Mouse (Mus musculus) liver, embryonic 12.5 days (tissue): ENCODE results near the gene Adamts14. TPM values are rescaled to one million over a fixed set of nuclear protein-coding genes. Genes with fewer than 3 reads are reported as not detected.
A peak's percentile ranks its signal among the peaks of the same experiment; 100 is the strongest.

Experiments used
- ATAC-seq: fragments of 200-750 bp; cut with Nextera tagmentation; 2 replicates; pipeline ENCODE4 v1.8.0; 2017; ENCODE audit warnings: moderate number of reproducible peaks, mild to moderate bottlenecking, moderate library complexity
- H3K27ac ChIP-seq: fragments of 300-500 bp; sonication (generic); 2 replicates; pipeline ENCODE4 v1.5.1; 2016; ENCODE audit warnings: mild to moderate bottlenecking
- H3K27me3 ChIP-seq: fragments of 300-500 bp; sonication (generic); replicated peaks from 2 replicates; pipeline ENCODE4 v1.6.1; 2016; ENCODE audit warnings: mild to moderate bottlenecking, moderate library complexity
- H3K36me3 ChIP-seq: fragments of 300-500 bp; sonication (generic); 2 replicates; pipeline ENCODE4 v1.6.1; 2016; ENCODE audit warnings: mild to moderate bottlenecking, moderate library complexity
- H3K4me1 ChIP-seq: fragments of 300-500 bp; sonication (generic); 2 replicates; pipeline ENCODE4 v1.6.1; 2016
- H3K4me2 ChIP-seq: fragments of 300-500 bp; sonication (generic); 2 replicates; pipeline ENCODE4 v1.6.1; 2016; ENCODE audit warnings: mild to moderate bottlenecking, moderate library complexity
- H3K4me3 ChIP-seq: fragments of 300-500 bp; sonication (generic); 2 replicates; pipeline ENCODE4 v1.5.1; 2016; ENCODE audit warnings: mild to moderate bottlenecking, moderate library complexity
- H3K9ac ChIP-seq: fragments of 300-500 bp; sonication (generic); 2 replicates; pipeline ENCODE4 v1.6.1; 2016; ENCODE audit warnings: mild to moderate bottlenecking, moderate library complexity
- H3K9me3 ChIP-seq: fragments of 300-500 bp; sonication (generic); replicated peaks from 2 replicates; pipeline ENCODE4 v1.6.1; 2016; ENCODE audit warnings: mild to moderate bottlenecking, moderate library complexity
- WGBS: fragments of 180-500 bp; shearing (Covaris S2); methylation state at CpG from one replicate; pipeline ENCODE4 v1.1.7; 2016; ENCODE audit not compliant: insufficient replicate concordance; 5-methylcytosine and 5-hydroxymethylcytosine counted together
- polyA plus RNA-seq: library from polyadenylated mRNA; unstranded; fragments of >200 nt; fragmentation: Nextera tagmentation; extraction: Ambion mirVana; gene quantifications from 2 replicates; pipeline ENCODE4 v1.2.1, GENCODE M21; 2016

Gene Adamts14
- polyA plus RNA-seq, 1 experiment from 2014 or later = 0.27 TPM

GRCm38 (mm10) chr10:61219318-61219717 is 53.9 kb downstream of the Adamts14 start:
- Histone ChIP-seq H3K27ac (no peak overlapping the region), H3K4me3 (no peak overlapping the region), H3K9me3 (0 out of 2 replicates have a peak, but pooled peaks cover 7% of the 10 kb centered on the region), H3K27me3 (peaks cover 4% of the 10 kb centered on the region; the same call in 1 of the 2 replicates), H3K9ac (no peak overlapping the region), H3K36me3 (no peaks in the 10 kb centered on the region), H3K4me1 (no peaks in the 10 kb centered on the region), H3K4me2 (no peak overlapping the region)
- no peak for ATAC-seq
- 74% methylated on average over 4 of the region's 4 CpGs for WGBS

DNA sequence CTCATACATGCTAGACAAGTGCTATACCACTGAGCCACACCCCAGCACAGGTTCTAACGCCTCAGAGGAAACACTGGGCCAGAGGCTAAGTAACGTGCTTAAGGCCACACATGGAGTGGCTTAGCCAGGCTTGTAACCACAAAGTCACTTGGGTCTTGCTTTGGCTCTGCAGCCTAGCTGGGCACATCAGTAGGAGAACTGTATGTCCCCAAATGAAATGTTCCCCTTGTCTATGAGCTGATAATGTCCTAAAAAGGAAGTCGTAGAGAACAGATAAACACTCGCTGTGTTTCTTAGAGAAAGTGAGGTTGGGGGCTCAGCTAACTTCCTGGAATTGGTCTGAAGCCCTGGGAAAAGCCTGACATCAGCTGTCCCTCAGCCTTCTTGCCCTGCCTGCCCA is 57.1 kb downstream of the Adamts14 start:
- no peaks in the 10 kb centered on the region for H3K36me3 ChIP-seq
- H3K4me3 ChIP-seq = no peak overlapping the region
- H3K9ac ChIP-seq = no peak overlapping the region
- 0 out of 2 replicates have a peak, but pooled peaks cover 7% of the 10 kb centered on the region for H3K9me3 ChIP-seq
- H3K27ac ChIP-seq = no peak overlapping the region
- H3K4me2 ChIP-seq = no peak overlapping the region
- peaks cover 4% of the 10 kb centered on the region for H3K4me1 ChIP-seq
- peaks cover 20% of the 10 kb centered on the region for H3K27me3 ChIP-seq
- WGBS = 15% methylated on average over 4 of the region's 4 CpGs
- no peak for ATAC-seq

DNA sequence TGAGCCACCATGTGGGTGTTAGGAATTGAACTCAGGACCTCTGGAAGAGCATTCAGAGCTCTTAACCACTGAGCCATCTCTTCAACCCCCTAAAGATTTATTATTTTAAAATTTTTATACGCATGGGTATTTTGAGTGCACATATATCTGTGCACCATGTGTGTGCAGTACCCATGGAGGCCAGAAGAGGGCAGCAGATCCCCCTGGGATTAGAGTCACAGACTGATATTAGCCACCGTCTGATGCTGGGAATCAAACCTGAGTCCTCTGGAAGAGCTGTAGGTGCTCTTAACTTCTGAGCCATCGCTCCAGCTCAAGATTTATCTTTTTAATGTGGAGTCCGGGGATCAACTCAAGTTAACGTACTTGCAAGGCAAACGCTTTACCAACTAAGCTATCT is 57.6 kb downstream of the Adamts14 start:
- no peak overlapping the region for H3K27ac ChIP-seq
- peaks cover 24% of the 10 kb centered on the region for H3K27me3 ChIP-seq
- no peak overlapping the region for H3K4me3 ChIP-seq
- H3K9ac ChIP-seq = no peak overlapping the region
- peaks cover 4% of the 10 kb centered on the region for H3K4me1 ChIP-seq
- no peak for ATAC-seq
- no peaks in the 10 kb centered on the region for H3K36me3 ChIP-seq
- WGBS = 87% methylated on average over 6 of the region's 6 CpGs
- no peak overlapping the region for H3K4me2 ChIP-seq
- H3K9me3 ChIP-seq = 0 out of 2 replicates have a peak, but pooled peaks cover 7% of the 10 kb centered on the region

- Histone ChIP-seq H3K36me3 (no peaks in the 10 kb centered on the region), H3K4me1 (peaks cover 4% of the 10 kb centered on the region), H3K27me3 (peaks cover 21% of the 10 kb centered on the region), H3K9me3 (no peaks in the 10 kb centered on the region), H3K4me2 (peak overlapping the region; percentile 26), H3K27ac (no peak overlapping the region), H3K9ac (no peak overlapping the region), H3K4me3 (no peak overlapping the region)
- WGBS = 9% methylated on average over 11 of the region's 11 CpGs
- peak; percentile 60 for ATAC-seq
These were observed 60.4 kb downstream of the Adamts14 start for GRCm38 (mm10) chr10:61212817-61213216.

- Histone ChIP-seq H3K9ac (no peak overlapping the region), H3K36me3 (no peaks in the 10 kb centered on the region), H3K4me3 (no peak overlapping the region), H3K4me2 (no peak overlapping the region), H3K9me3 (no peaks in the 10 kb centered on the region), H3K4me1 (peaks cover 4% of the 10 kb centered on the region), H3K27ac (no peak overlapping the region), H3K27me3 (peaks cover 20% of the 10 kb centered on the region)
- no peak for ATAC-seq
- WGBS = 9% methylated on average over 13 of the region's 13 CpGs
These were observed 61.5 kb downstream of the Adamts14 start for GRCm38 (mm10) chr10:61211743-61212142.

- H3K9ac ChIP-seq = no peak overlapping the region
- H3K27me3 ChIP-seq = peaks cover 20% of the 10 kb centered on the region
- no peak for ATAC-seq
- no peak overlapping the region for H3K4me3 ChIP-seq
- no peak overlapping the region for H3K4me2 ChIP-seq
- no peaks in the 10 kb centered on the region for H3K36me3 ChIP-seq
- 65% methylated on average over 4 of the region's 4 CpGs for WGBS
- no peaks in the 10 kb centered on the region for H3K9me3 ChIP-seq
- no peak overlapping the region for H3K27ac ChIP-seq
- H3K4me1 ChIP-seq = peaks cover 4% of the 10 kb centered on the region
These were observed 62.1 kb downstream of the Adamts14 start for GRCm38 (mm10) chr10:61211105-61211504.

DNA sequence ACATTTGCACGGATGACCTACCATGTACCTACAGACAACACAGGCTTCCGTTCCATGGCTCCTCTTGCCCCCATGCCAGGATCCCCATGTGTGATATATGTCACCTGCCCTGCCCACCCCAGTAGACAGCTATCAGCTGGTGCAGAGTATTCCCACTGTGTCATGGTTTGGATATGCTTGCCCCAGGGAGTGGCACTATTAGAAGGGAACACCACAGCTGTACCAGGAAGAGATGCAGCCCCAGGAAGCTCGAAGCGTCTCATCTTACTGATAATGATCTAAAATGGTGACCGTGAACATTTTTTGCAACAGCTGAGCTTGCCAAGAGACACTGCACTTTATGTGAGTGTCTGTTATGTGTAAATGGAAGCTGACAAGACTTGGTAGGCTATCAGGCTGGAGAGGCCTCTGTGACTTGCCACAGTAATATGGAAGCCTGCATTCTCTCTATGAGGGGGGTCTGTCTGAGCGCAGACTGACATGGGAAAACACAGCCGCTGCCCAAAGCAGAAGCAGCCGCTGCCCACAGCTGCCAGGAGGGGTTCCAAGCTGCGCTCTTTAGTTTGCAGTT is 65.0 kb downstream of the Adamts14 start:
- ATAC-seq = no peak
- Histone ChIP-seq H3K4me2 (no peak overlapping the region), H3K36me3 (no peaks in the 10 kb centered on the region), H3K27ac (no peak overlapping the region), H3K9ac (no peak overlapping the region), H3K4me3 (no peak overlapping the region), H3K27me3 (peaks cover 13% of the 10 kb centered on the region), H3K4me1 (peaks cover 4% of the 10 kb centered on the region), H3K9me3 (no peaks in the 10 kb centered on the region)
- WGBS = 57% methylated on average over 9 of the region's 9 CpGs

DNA sequence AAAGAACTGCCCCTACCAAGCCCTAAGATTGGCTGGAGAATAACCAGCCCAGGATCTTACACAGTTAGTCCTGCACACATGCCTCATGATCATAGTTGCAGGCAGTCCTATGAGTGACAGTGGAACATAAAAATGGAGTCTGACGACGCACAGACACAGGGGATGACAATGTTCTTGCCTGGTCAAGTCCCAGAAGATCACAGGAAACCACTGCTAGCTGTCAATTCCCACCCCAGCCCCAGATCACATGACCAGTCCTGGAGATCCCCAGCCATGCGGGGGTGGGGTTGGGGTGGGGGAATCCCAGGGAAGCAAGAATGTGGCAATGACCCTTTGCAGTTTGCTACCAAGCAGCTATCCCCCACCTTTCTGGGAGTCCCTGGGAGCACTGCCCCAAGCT is 69.3 kb downstream of the Adamts14 start:
- H3K4me1 ChIP-seq = no peaks in the 10 kb centered on the region

DNA sequence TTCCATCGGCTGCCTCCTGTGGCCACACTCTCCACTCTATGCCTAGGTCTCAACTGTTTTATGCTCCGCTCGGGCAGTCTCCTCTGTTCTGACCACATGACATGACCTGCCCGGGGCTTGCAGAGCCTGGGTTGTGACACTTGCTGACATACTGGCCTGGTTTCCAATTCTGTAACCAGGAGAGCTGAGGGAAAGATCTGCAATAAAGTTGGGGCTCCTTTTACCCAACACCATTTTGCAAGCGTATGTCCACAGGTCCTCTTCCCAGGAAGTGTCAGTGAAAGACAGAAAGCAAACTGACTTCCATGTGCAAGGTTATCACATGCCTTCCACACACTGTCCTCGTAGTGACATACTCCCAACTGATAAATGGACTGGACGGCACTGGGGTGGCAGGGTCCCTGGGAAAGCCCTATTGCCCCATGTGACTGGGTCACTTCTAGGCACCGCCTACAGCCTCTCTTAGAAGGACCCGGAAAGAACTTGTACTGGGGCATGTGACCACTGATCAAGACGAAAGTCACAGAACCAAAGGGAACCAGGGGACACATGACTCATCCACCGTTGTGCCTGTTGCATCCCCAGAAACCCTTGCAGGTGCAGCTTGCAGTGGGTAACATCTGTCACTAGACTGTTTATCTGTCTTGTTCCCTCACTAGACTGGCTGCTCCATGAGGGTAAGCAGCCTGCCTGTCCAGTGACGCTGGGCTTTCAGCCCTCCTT is 71.5 kb downstream of the Adamts14 start:
- no peak for ATAC-seq
- no peak overlapping the region for H3K4me2 ChIP-seq
- no peaks in the 10 kb centered on the region for H3K9me3 ChIP-seq
- no peak overlapping the region for H3K27ac ChIP-seq
- no peaks in the 10 kb centered on the region for H3K4me1 ChIP-seq
- 0 out of 2 replicates have a peak, but pooled peaks cover 5% of the 10 kb centered on the region for H3K27me3 ChIP-seq
- no peaks in the 10 kb centered on the region for H3K36me3 ChIP-seq
- H3K4me3 ChIP-seq = no peak overlapping the region
- no peak overlapping the region for H3K9ac ChIP-seq
- 59% methylated on average over 12 of the region's 12 CpGs for WGBS

More for the DNA sequence above, 69.3 kb downstream of the Adamts14 start:
- ATAC-seq = no peak
- H3K36me3 ChIP-seq = no peaks in the 10 kb centered on the region
- no peak overlapping the region for H3K4me2 ChIP-seq
- H3K27ac ChIP-seq = no peak overlapping the region
- no peak overlapping the region for H3K9ac ChIP-seq
- H3K27me3 ChIP-seq = no peaks in the 10 kb centered on the region
- no peak overlapping the region for H3K4me3 ChIP-seq
- no peaks in the 10 kb centered on the region for H3K9me3 ChIP-seq
- whole genome bisulfite sequencing = 21% methylated on average over 3 of the region's 3 CpGs

GRCm38 (mm10) chr10:61200998-61201397 is 72.2 kb downstream of the Adamts14 start:
- WGBS = 45% methylated on average over 9 of the region's 9 CpGs
- H3K9ac ChIP-seq = no peak overlapping the region
- no peaks in the 10 kb centered on the region for H3K4me1 ChIP-seq
- H3K27ac ChIP-seq = no peak overlapping the region
- H3K4me2 ChIP-seq = no peak overlapping the region
- no peaks in the 10 kb centered on the region for H3K9me3 ChIP-seq
- 0 out of 2 replicates have a peak, but pooled peaks cover 5% of the 10 kb centered on the region for H3K27me3 ChIP-seq
- no peak for ATAC-seq
- H3K4me3 ChIP-seq = no peak overlapping the region
- no peaks in the 10 kb centered on the region for H3K36me3 ChIP-seq

DNA sequence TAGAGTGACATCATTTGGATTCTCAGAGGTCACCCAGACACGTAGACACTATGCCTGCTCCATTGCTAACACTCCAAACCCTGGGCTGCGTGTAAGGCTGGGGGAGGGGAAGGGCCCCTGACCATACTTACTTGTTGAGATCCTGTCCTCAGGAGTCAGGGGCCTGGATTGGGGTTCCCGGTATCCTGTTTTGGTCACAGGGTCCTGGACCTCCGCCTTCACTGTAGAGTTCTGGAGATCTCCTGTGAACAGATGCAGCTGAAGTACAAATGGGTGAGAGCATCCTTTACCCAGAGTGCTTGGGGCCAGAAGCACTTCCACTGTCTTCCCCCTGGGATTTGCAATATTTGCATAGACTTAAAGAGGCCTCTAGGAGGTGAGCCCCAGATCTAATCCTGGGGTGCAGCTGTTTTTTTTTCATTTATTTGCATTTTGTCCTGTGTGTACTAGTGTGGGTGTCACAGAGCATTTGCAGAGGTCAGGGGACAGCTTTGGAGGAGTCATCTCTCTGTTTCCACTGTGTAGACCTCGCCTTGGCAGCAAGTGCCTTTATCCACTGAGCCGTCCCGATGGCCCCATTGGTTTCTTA is 72.9 kb downstream of the Adamts14 start:
- Histone ChIP-seq H3K27ac (no peak overlapping the region), H3K4me3 (no peak overlapping the region), H3K9ac (no peak overlapping the region), H3K9me3 (no peaks in the 10 kb centered on the region), H3K27me3 (0 out of 2 replicates have a peak, but pooled peaks cover 5% of the 10 kb centered on the region), H3K4me1 (no peaks in the 10 kb centered on the region), H3K36me3 (no peaks in the 10 kb centered on the region), H3K4me2 (no peak overlapping the region)
- no peak for ATAC-seq
- WGBS = 69% methylated on average over 7 of the region's 7 CpGs

GRCm38 (mm10) chr10:61199566-61200213 is 73.5 kb downstream of the Adamts14 start:
- no peak overlapping the region for H3K4me2 ChIP-seq
- H3K9ac ChIP-seq = no peak overlapping the region
- WGBS = 26% methylated on average over 11 of the region's 11 CpGs
- H3K4me3 ChIP-seq = no peak overlapping the region
- ATAC-seq = no peak
- H3K4me1 ChIP-seq = no peaks in the 10 kb centered on the region
- H3K36me3 ChIP-seq = no peaks in the 10 kb centered on the region
- no peak overlapping the region for H3K27ac ChIP-seq
- H3K27me3 ChIP-seq = 0 out of 2 replicates have a peak, but pooled peaks cover 5% of the 10 kb centered on the region
- no peaks in the 10 kb centered on the region for H3K9me3 ChIP-seq
